Mouse (Mus musculus) megakaryocyte, adult 5-6 weeks (primary cell): Measurements from ENCODE around the gene Svop. TPM values are rescaled to one million over a fixed set of nuclear protein-coding genes. Genes with fewer than 3 reads are reported as not detected.
A peak's percentile ranks its signal among the peaks of the same experiment; 100 is the strongest.

Experiments
- ATAC-seq: 2 replicates; pipeline ENCODE4 v1.8.0; 2016; ENCODE audit warnings: mild to moderate bottlenecking, inconsistent platforms; ENCODE audit not compliant: poor library complexity, severe bottlenecking
- total RNA-seq, 2 experiments: library from RNA; stranded (forward) in 1 of 2; stranded (reverse) in 1 of 2; fragments of 153-499, 151-499 nt in 1 of 2; fragments of 221-1000, 200-1000 nt in 1 of 2; gene quantifications; 2 replicates each; pipeline versions ENCODE4 v1.2.3 to v1.2.4; 2015 to 2017

Gene Svop
- total RNA-seq, 2 experiments from 2014 or later: not detected

- ATAC-seq: no peak
These were observed 44.2 kb downstream of the Svop start for GRCm38 (mm10) chr5:114047182-114047581.

DNA sequence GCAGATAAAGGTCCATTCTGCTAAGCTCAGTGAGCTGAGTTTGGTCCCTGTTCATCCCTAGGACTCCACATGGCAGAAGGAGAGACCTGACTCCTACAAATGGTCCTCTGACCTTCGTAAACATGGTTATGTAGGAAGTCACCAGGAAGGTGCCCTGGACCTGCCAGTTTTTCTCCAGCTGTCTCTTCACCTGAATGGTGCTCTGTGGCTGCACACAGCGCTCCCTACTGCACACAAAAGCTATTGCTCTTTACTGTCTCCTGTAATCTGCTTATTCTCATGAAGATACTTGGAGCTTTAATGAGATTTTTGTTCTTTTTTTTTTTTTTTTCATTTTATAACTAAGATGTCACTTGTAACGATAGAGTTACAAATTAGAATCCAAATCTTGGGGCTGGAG lies 44.8 kb downstream of the Svop start:
- ATAC-seq: no peak

GRCm38 (mm10) chr5:114046151-114046550 lies 45.2 kb downstream of the Svop start:
- ATAC-seq: no peak

DNA sequence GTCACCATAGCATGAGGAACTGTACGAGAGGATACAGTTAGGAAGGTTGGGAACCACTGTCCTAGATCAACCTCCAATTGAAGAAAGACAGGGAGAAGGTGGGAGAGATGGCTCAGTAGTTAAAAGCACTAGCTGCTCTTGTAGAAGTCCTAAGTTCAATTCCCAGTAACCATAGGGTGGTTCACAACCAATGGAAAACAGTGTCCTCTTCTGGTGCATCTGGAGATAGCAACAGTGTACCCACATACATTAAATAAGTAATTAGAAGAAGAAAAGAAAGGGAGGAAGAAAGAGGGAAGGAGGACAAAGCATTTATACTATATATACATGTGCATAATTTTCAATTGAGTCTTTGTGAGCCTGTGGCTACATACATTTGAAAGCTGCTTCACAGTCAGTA lies 46.2 kb downstream of the Svop start:
- ATAC-seq: no peak

DNA sequence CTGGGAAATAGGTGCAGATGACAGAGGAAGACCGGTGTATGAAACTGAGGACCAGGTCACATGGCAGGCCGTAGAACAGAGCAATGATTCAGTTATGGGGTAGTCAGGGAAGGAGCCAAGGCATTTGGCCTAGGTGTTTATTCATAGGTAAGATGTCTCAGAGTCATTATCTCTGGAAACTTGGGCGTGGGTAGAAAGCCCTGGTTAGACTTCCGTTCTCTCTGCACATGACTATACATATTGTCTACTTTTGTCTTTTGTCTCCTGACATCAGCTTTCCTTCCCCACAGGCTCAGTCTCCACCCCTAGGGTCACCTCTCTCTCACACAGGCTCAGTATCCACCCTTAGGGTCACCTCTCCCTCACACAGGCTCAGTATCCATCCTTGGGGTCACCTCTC lies 47.6 kb downstream of the Svop start:
- no peak for ATAC-seq

- ATAC-seq: peak; percentile 79
These were observed 49.9 kb downstream of the Svop start for GRCm38 (mm10) chr5:114041327-114041930.

GRCm38 (mm10) chr5:114040911-114041310 lies 50.5 kb downstream of the Svop start:
- ATAC-seq: no peak

DNA sequence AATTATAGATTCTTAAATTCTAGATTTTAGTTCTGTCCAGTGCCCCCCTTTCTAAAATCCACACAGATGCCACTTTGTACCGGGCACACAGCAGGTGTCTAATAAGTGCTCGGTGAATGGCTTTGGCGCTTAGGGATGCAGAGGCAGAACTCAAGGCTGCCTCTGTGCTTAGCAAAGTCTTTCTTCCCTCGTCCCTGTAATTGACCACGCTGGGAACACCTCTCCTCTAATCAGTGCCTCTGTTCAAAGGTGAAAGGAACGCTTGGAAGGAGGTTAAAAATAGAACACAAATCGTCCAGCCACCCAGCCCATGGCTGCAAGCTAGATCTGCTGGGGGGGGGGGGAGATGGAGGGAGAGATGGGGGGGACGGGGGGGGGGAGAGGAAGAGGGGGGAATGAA lies 50.9 kb downstream of the Svop start:
- ATAC-seq: no peak

GRCm38 (mm10) chr5:114035111-114035510 lies 56.3 kb downstream of the Svop start:
- no peak for ATAC-seq

DNA sequence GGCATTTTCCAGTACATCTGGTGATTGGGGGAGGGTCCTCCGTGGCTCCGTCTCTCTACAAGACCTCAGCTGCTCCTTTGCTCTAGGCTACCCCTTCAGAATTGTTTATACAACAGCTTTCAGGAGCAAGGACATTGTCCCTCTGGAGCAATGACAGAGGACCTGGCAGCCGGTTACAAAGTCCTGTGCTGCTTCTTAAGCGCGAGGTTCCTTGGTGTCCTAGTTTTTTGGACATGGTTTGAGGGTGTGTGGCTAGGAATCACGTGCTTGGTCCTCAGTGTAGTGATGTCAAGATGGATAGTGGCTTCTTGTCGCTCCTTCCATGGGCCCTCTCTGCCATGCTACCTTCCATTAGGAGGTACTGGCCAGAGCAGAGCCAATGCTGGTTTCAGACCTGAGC lies 57.0 kb downstream of the Svop start:
- ATAC-seq: no peak

DNA sequence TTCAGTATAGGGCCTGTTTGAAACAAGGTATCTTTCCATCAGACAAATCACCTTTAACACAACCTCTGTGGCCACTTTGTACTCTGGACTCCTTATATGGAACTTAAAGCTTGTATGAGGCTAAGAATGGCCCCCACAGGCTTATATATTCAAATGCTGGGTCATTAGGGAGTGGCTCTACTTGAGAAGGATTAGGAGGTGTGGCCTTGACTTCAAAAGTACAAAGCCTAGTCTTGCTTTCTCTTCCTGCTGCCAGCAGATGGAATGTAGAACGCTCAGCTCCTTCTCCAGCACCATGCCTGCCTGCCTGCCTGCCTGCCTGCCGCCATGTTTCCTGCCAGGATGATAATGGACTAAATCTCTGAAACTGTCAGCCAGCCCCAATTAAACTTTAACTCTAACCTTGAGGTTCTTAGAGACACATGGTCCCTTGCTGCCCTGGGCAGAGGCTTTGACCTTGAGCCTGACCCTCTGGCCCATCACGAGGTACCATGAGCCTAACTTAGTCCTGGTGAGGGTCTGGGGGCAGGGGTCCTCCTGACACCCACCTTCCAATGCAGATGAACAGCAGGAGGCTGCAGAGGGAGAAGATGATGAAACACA lies 59.1 kb downstream of the Svop start:
- ATAC-seq: no peak

DNA sequence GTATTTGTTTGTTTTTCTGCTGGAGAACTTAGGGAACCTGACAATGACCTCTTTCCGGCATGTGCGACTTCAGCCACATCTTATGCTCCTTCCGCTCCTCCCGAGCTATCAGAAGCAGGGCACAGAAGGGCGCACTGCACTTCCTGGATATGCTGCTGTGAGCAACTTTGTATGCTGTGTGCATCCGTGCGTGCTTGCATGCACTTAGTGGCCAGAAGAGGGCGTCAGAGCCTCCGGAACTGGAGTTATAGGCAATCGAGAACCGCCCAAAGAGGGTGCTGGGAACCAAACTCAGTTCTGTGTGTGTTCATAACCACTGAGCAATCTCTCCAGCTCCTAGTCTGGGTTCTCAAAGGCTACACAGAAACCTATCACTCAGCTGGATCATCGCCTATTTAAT lies 60.7 kb downstream of the Svop start:
- ATAC-seq: no peak

GRCm38 (mm10) chr5:114028111-114028510 lies 63.3 kb downstream of the Svop start:
- no peak for ATAC-seq

- ATAC-seq: no peak
These were observed 64.0 kb downstream of the Svop start for GRCm38 (mm10) chr5:114027217-114027944.

- ATAC-seq: no peak
These were observed 66.5 kb downstream of the Svop start for GRCm38 (mm10) chr5:114024885-114025284.

- no peak for ATAC-seq
These were observed 67.0 kb downstream of the Svop start for GRCm38 (mm10) chr5:114024390-114024789.

- ATAC-seq: no peak
These were observed 76.2 kb downstream of the Svop start for GRCm38 (mm10) chr5:114015121-114015520.

DNA sequence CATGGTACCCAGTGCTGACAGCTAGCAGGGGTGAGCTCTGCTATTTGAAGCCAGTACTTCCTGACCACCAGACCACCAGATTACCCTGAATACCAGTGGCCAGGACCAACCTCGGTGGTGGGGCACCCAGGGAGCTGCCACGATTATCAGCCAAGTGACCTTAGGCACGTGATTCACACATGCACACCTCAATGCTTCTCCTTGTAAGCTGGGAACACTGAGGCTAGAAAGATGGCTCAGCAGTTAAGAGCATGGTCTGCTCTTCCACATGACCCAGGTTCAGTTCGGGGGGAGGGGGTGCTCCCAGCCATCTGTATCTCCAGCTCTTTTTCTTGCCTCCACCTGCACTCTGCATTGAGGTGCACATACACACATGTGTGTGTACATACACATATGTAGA lies 82.3 kb downstream of the Svop start:
- ATAC-seq: no peak

DNA sequence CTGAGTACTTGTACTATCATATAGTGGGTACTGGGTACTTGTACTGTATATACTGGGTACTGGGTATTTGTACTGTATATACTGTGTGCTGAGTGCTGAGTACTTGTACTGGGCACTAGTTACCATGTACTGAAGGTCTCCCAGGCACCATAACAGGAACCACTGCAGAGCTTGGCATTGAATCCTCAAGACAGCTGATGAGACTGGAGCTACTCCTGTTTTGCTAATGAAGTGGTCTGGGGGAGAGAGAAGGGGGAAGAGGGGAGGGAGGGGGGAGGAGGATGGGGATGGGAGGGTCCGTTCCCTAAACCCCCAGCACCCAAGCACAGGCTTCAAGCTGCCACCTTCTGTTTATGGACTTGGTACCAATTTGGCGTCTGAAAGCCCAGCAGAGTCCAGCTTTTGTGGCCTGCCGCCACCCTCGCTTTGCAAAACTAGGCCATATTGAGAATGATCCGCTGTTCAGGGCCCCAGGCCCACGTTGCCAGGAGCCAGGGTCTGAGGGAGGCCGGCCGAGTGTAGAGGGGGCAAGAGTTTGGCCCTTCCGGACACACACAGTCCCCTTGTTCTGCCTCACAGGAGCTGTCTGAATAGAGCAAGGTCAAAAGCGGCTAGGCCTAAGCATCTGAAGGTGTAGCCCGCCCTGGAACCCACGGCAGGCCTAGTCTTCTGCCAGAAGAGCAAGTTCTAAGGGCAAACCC lies 83.5 kb downstream of the Svop start:
- ATAC-seq: no peak

DNA sequence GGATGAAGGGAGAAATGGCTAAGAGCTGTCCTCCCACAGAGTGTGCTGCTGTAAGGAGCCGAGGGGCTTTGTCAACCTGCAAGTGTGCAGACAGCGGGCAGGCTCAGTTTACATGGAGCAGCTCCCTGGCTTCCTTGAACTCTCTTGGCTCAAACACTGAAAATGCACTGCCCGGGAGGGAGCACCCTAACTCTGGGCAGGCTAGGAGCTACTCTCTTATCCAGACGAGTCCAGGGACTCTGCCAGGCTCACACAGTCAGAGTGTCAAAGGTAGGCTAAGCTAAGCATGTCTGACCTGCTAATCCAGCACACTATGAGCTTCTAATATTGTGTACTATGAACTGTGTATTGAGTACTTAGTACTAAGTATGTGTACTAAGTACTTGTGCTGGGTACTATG lies 84.4 kb downstream of the Svop start:
- no peak for ATAC-seq

DNA sequence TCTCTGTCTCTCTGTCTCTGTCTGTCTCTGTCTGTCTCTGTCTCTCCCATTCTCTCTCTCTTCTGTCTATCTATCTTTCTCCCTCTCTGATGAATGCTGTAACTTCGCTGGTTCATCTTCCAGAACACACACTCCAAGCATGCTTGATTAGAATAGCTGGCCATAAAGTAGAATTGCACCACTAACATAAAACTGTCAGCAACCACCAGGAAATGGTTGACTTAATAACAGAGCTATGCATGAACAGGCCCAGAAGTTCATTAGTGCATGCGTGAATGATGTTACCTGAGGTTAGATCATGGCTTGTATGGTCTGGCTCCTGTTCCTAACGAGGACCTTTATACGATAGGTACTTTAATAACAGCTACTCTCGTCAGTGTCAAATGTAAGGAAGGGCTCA lies 86.3 kb downstream of the Svop start:
- ATAC-seq: no peak

DNA sequence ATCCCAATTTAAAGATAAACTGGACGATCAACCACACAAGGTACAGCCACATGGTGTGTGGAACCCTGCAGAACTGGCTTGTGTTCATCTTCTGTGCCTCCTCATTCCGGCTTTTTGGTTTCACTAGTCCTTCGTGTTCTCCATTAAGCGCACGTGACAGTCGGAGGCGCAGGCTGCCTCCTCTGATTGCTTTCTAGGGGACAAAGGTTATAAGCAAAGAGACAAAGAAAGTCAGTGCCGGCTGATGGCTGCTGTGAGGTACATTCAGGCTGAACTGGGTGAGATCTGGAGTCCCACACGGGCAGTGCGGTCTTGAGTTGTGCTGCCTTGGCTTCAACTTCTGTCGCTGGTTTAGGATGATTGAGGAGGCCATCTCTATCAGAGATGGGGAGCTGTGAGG lies 86.8 kb downstream of the Svop start:
- no peak for ATAC-seq
